Mouse (Mus musculus) adrenal gland, adult 2 months (tissue): ENCODE measurements around the gene Adra2a. TPM values are rescaled to one million over a fixed set of nuclear protein-coding genes. Genes with fewer than 3 reads are reported as not detected.

ENCODE experiments used
- DNase-seq: peaks from one replicate; pipeline ENCODE4 v3.0.0; 2021
- long read RNA-seq: library from polyadenylated mRNA; stranded (forward); transcript quantifications from one replicate; pipeline ENCODE4 v2.0.0, GENCODE M21; 2021
- polyA plus RNA-seq: library from polyadenylated mRNA; depleted of rRNA; stranded (reverse); fragments of >200 nt; gene quantifications from 2 replicates; pipeline ENCODE4 v1.2.3, GENCODE M21; 2012; rRNA removed
- total RNA-seq, 2 experiments: library from RNA; stranded (reverse); gene quantifications; 2 replicates each; pipeline ENCODE4 v1.2.3; 2021

Adra2a gene
- under 1 TPM; 0.28 to 0.29 TPM for total RNA-seq
- 0.43 and 0.80 TPM in 2 replicates for polyA plus RNA-seq
- long read RNA-seq = 0 reads

GRCm38 (mm10) chr19:54043851-54044250 lies at the start of gene Adra2a:
TSS of gene Adra2a (plus strand) at chr19:54044151.
- DNase-seq = no peak

DNA sequence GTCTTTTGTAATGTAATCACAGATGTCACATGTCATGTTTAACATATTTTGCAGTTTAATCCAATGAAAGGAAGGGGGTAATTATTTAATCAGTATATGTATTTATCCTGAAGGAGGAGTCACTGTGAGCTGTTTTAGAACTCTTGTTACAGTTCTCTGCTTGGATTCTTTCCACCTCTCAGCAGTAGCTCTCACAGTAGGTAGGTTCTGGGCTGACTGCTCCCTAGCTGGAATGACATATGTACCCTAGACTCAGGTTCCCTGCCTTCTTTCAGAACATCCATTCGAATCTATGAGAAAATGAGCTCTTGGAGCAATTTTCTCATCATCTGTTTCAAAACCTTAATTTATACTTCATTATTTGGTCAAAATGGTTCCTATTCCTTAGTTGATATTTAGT lies 49.7 kb upstream of the Adra2a start:
- DNase-seq = no peak

GRCm38 (mm10) chr19:54010973-54011372 lies 33.0 kb upstream of the Adra2a start:
- peak; percentile 6 for DNase-seq

GRCm38 (mm10) chr19:54014999-54015398 lies 29.0 kb upstream of the Adra2a start:
- no peak for DNase-seq

DNA sequence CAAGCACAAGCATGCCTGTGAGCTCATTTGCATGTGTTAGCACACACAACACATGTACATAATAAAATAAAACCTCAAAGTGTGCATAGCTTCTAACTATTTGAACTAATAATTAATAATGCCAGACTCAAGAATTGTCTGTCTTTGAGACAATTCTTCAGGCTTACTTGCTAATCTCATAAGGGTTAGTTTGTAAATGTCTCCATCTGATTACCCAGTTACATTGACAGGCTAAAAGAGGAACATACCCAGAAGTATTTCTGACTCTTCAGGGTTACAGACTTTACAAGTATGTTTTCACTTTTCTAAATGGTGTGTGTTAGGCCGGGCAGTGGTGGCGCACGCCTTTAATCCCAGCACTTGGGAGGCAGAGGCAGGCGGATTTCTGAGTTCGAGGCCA lies 28.4 kb upstream of the Adra2a start:
- DNase-seq = no peak

GRCm38 (mm10) chr19:54035100-54035499 lies 8.9 kb upstream of the Adra2a start:
- DNase-seq = no peak

GRCm38 (mm10) chr19:54039441-54039840 lies 4.5 kb upstream of the Adra2a start:
- no peak for DNase-seq

DNA sequence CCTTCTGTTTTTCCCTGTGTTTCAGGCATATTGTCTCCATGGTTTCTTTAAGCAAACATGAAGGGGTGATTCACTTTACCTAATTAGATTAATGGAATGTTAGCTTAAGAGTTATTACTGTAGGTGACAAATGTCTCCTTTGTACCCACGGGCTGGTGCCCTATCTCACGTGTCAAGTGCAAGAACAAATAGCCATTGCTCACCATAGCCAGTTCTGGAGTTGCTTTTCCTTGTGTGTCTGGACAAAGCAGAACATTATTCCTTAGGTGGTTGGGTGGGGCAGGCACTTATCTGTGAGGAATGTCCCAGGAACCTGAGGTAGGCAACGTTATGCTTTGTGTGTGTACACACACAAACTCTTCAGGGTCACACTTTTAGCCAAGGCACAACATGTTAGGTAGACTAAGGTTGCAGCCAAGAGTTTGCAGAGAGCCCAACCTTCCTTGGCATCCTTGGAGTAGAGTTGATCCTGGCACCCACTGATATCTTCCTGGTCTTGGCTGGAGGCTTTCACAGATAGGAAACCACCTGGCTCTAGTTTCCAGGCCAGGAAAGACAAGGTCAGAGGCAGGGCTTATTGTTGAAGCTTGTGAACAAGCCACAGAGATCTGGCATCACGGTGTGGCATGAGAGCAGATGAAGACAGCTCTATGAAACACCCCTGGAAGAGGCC lies 3.5 kb upstream of the Adra2a start:
- no peak for DNase-seq

DNA sequence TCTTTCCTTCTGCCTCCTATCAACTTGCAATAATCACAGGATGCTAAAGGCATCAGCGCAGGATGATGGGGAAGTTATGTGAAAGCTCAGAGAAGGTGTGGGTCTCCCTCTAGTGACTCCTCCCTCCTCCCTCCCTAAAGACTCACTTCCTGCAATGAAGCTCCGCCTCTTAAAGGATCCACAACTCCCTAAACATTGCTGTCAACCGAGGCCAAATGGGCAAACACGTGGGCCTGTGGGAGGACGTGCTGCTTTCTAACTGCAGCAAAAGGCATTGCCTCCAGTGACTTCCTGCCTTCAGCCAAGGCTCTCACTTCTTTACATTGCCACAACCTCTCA lies 3.0 kb upstream of the Adra2a start:
- no peak for DNase-seq

DNA sequence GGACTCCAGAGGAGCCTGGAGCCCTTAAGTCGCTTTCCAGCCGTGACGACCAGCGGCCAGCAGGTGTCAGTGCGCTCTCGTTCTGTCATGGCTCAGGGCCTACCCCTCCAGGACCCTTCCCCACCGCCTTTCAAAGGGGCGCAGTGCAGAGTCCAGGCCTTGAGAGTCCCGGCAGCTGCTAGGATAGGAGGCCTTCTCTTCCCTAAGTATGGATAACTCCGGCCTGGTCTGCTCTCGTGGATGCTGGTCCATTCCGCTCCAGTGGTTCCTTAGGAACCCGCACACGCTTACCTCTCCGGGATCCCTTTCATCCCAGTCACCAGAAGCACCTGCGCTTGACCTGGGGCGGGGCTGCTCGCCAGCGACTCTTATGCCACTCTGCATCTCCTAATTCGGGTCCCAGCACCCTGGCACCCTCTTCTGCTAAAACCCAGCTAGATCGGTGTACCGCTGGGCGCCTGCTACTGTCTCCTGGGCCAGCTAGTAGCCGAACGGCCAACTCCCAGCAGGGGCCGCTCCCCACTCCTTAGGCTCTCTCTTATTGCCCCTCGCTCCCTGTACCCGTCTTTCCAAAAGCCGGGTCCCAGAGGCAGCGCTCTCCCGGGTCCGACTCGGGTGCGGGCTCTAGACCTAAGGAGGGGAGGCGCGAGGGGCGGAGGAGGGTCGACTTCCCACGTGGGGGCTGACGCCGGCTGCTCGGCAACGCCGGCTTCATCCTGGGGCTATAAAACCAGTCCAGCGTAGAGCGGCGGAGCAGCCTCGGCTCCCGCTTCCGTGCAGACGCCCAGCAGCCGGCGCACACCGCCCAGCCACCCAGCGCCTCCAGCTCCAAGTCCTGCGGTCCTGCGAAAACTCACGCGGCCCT lies 788 bp downstream of the Adra2a start:
- peak; percentile 72 for DNase-seq

- no peak for DNase-seq
These were observed 1.5 kb downstream of the Adra2a start for GRCm38 (mm10) chr19:54045412-54045811.

DNA sequence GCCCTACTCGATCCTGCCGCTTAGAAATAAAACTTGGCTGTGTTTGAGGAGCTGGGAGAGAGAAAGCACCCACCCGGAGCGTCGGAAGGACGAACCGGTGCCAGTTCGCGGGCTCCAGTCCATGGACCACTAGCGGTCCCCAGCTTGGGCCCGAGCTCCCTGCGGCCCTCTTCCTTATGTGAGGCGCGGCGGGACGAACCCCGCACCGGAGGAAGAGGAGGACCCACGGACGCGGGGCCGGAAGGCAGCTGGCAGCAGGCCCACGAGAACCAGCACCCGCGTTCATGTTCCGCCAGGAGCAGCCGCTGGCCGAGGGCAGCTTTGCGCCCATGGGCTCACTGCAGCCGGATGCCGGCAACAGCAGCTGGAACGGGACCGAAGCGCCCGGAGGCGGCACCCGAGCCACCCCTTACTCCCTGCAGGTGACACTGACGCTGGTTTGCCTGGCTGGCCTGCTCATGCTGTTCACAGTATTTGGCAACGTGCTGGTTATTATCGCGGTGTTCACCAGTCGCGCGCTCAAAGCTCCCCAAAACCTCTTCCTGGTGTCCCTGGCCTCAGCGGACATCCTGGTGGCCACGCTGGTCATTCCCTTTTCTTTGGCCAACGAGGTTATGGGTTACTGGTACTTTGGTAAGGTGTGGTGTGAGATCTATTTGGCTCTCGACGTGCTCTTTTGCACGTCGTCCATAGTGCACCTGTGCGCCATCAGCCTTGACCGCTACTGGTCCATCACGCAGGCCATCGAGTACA lies 2.2 kb downstream of the Adra2a start:
- peak; percentile 45 for DNase-seq

GRCm38 (mm10) chr19:54046684-54047070 lies 2.7 kb downstream of the Adra2a start:
- DNase-seq = no peak

- DNase-seq = peak; percentile 14
These were observed 3.6 kb downstream of the Adra2a start for GRCm38 (mm10) chr19:54047386-54048050.

- DNase-seq = no peak
These were observed 4.4 kb downstream of the Adra2a start for GRCm38 (mm10) chr19:54048161-54048885.

DNA sequence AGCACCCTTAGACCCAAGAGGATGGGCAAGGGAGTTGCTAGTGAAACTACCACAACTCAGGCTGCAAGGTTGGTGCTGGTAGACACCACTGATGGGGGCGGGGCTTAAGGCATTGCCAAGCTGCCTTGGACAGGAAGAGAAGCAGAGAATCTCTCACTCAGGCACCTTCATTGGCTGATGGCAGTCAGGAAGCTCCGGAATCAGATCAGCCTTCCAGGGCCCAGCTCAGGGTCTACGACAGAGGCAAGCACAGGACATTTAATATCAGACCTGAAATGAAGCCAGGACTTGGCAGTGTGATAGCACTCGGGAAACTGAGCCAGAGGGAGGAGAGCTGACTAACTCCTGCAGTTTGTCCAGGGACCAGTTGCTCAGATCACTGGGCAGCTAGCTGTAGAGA lies 7.7 kb downstream of the Adra2a start:
- no peak for DNase-seq

- no peak for DNase-seq
These were observed 11.9 kb downstream of the Adra2a start for GRCm38 (mm10) chr19:54055845-54056244.

GRCm38 (mm10) chr19:54068447-54068846 lies 24.5 kb downstream of the Adra2a start:
- no peak for DNase-seq

- no peak for DNase-seq
These were observed 26.6 kb downstream of the Adra2a start for GRCm38 (mm10) chr19:54070521-54070920.

GRCm38 (mm10) chr19:54072233-54072800 lies 28.4 kb downstream of the Adra2a start:
- DNase-seq = no peak
